Mouse (Mus musculus) heart, embryonic 10.5 days (tissue): ENCODE data around the gene Slc25a19. TPM values are rescaled to one million over a fixed set of nuclear protein-coding genes. Genes with fewer than 3 reads are reported as not detected.

Source experiments
- DNase-seq: peaks from one replicate; pipeline ENCODE4 v3.0.0-alpha.2; 2017; ENCODE audit warnings: low spot score
- H3K27ac ChIP-seq: fragments of 300-500 bp; sonication (generic); 2 replicates; pipeline ENCODE4 v1.5.1; 2016; ENCODE audit warnings: mild to moderate bottlenecking
- H3K27me3 ChIP-seq: fragments of 300-500 bp; sonication (generic); 2 replicates; pipeline ENCODE4 v1.6.1; 2016; ENCODE audit warnings: mild to moderate bottlenecking; ENCODE audit not compliant: poor library complexity, insufficient read depth, severe bottlenecking
- H3K36me3 ChIP-seq: fragments of 300-500 bp; sonication (generic); 2 replicates; pipeline ENCODE4 v1.6.1; 2016; ENCODE audit warnings: mild to moderate bottlenecking, moderate library complexity
- H3K4me1 ChIP-seq: fragments of 300-500 bp; sonication (generic); 2 replicates; pipeline ENCODE4 v1.6.1; 2016; ENCODE audit warnings: mild to moderate bottlenecking
- H3K4me3 ChIP-seq: fragments of 300-500 bp; sonication (generic); 2 replicates; pipeline ENCODE4 v1.5.1; 2016; ENCODE audit warnings: mild to moderate bottlenecking, moderate library complexity
- H3K9me3 ChIP-seq: fragments of 300-500 bp; sonication (generic); 2 replicates; pipeline ENCODE4 v1.6.1; 2016; ENCODE audit warnings: mild to moderate bottlenecking, moderate library complexity
- WGBS: fragments of 180-500 bp; shearing (Covaris S2); methylation state at CpG from one replicate; pipeline ENCODE4 v1.1.7; 2016; 5-methylcytosine and 5-hydroxymethylcytosine counted together
- polyA plus RNA-seq: library from polyadenylated mRNA; unstranded; fragments of >200 nt; fragmentation: Nextera tagmentation; extraction: Ambion mirVana; gene quantifications from 2 replicates; pipeline ENCODE4 v1.2.1, GENCODE M21; 2016

Gene Slc25a19
- polyA plus RNA-seq, 1 experiment from 2014 or later: 33.5 TPM

GRCm38 (mm10) chr11:115626824-115627616 lies 1.1 kb downstream of the Slc25a19 start:
- Histone ChIP-seq H3K9me3 (no peaks in the 10 kb centered on the region), H3K27me3 (no peaks in the 10 kb centered on the region), H3K4me3 (peak overlapping the region; percentile 75), H3K4me1 (no peaks in the 10 kb centered on the region; the same call in 1 of the 2 replicates), H3K36me3 (peaks cover 23% of the 10 kb centered on the region), H3K27ac (peak overlapping the region; percentile 81)
- 50% methylated on average over 11 of the region's 11 CpGs for WGBS
- DNase-seq: no peak

- H3K4me1 ChIP-seq: no peaks in the 10 kb centered on the region; the same call in 1 of the 2 replicates
- peaks cover 33% of the 10 kb centered on the region for H3K36me3 ChIP-seq
- WGBS: 78% methylated on average over 9 of the region's 9 CpGs
- DNase-seq: no peak
- H3K4me3 ChIP-seq: no peak overlapping the region
- H3K9me3 ChIP-seq: no peaks in the 10 kb centered on the region
- no peak overlapping the region for H3K27ac ChIP-seq
- H3K27me3 ChIP-seq: no peaks in the 10 kb centered on the region
Measured at GRCm38 (mm10) chr11:115625877-115626276, 2.2 kb downstream of the Slc25a19 start.

GRCm38 (mm10) chr11:115623487-115624070 lies 4.5 kb downstream of the Slc25a19 start:
- Histone ChIP-seq H3K9me3 (no peaks in the 10 kb centered on the region), H3K27me3 (no peaks in the 10 kb centered on the region), H3K36me3 (peaks cover 56% of the 10 kb centered on the region), H3K27ac (no peak overlapping the region), H3K4me1 (no peaks in the 10 kb centered on the region; the same call in 1 of the 2 replicates), H3K4me3 (no peak overlapping the region)
- no peak for DNase-seq
- 77% methylated on average over 9 of the region's 9 CpGs for WGBS

GRCm38 (mm10) chr11:115619949-115620348 lies 8.1 kb downstream of the Slc25a19 start:
- peaks cover 15% of the 10 kb centered on the region for H3K4me1 ChIP-seq
- 97% methylated on average over 7 of the region's 7 CpGs for WGBS
- no peaks in the 10 kb centered on the region for H3K27me3 ChIP-seq
- H3K9me3 ChIP-seq: no peaks in the 10 kb centered on the region
- no peak for DNase-seq
- H3K4me3 ChIP-seq: no peak overlapping the region
- peaks cover 83% of the 10 kb centered on the region for H3K36me3 ChIP-seq
- H3K27ac ChIP-seq: no peak overlapping the region

GRCm38 (mm10) chr11:115618732-115619516 lies 9.2 kb downstream of the Slc25a19 start:
- WGBS: 87% methylated on average over 16 of the region's 16 CpGs
- Histone ChIP-seq H3K4me1 (peaks cover 22% of the 10 kb centered on the region), H3K27ac (no peak overlapping the region), H3K36me3 (peaks cover 88% of the 10 kb centered on the region), H3K27me3 (no peaks in the 10 kb centered on the region), H3K9me3 (no peaks in the 10 kb centered on the region), H3K4me3 (no peak overlapping the region)
- DNase-seq: no peak

GRCm38 (mm10) chr11:115618001-115618400 lies 10.1 kb downstream of the Slc25a19 start:
- WGBS: 90% methylated on average over 2 of the region's 2 CpGs
- no peak overlapping the region for H3K27ac ChIP-seq
- DNase-seq: no peak
- no peak overlapping the region for H3K4me3 ChIP-seq
- H3K27me3 ChIP-seq: no peaks in the 10 kb centered on the region
- peaks cover 30% of the 10 kb centered on the region for H3K4me1 ChIP-seq
- no peaks in the 10 kb centered on the region for H3K9me3 ChIP-seq
- H3K36me3 ChIP-seq: peaks cover 79% of the 10 kb centered on the region

GRCm38 (mm10) chr11:115616893-115617292 lies 11.2 kb downstream of the Slc25a19 start:
- Histone ChIP-seq H3K4me3 (no peak overlapping the region), H3K27ac (0 out of 2 replicates have a peak overlapping the region, but pooled peaks have one; percentile 17), H3K4me1 (peaks cover 32% of the 10 kb centered on the region), H3K36me3 (peaks cover 68% of the 10 kb centered on the region), H3K27me3 (no peaks in the 10 kb centered on the region), H3K9me3 (no peaks in the 10 kb centered on the region)
- no peak for DNase-seq
- WGBS: 82% methylated on average over 6 of the region's 6 CpGs

- Histone ChIP-seq H3K9me3 (no peaks in the 10 kb centered on the region), H3K36me3 (peaks cover 64% of the 10 kb centered on the region), H3K27ac (no peak overlapping the region), H3K4me1 (peaks cover 37% of the 10 kb centered on the region), H3K27me3 (no peaks in the 10 kb centered on the region), H3K4me3 (no peak overlapping the region)
- DNase-seq: no peak
- 90% methylated on average over 7 of the region's 7 CpGs for WGBS
Measured at GRCm38 (mm10) chr11:115616371-115616770, 11.7 kb downstream of the Slc25a19 start.

- Histone ChIP-seq H3K27ac (no peak overlapping the region), H3K36me3 (peaks cover 59% of the 10 kb centered on the region)
- 87% methylated on average over 6 of the region's 6 CpGs for WGBS
Measured at GRCm38 (mm10) chr11:115615875-115616274, 12.2 kb downstream of the Slc25a19 start.

GRCm38 (mm10) chr11:115615108-115615825 lies 12.8 kb downstream of the Slc25a19 start:
- Histone ChIP-seq H3K27me3 (no peaks in the 10 kb centered on the region), H3K4me1 (peaks cover 38% of the 10 kb centered on the region), H3K27ac (peak overlapping the region; percentile 37; the same call in 1 of the 2 replicates), H3K36me3 (peaks cover 53% of the 10 kb centered on the region), H3K9me3 (no peaks in the 10 kb centered on the region), H3K4me3 (no peak overlapping the region)
- no peak for DNase-seq
- WGBS: 80% methylated on average over 15 of the region's 15 CpGs

More at GRCm38 (mm10) chr11:115615875-115616274, 12.2 kb downstream of the Slc25a19 start:
- H3K27me3 ChIP-seq: no peaks in the 10 kb centered on the region
- no peak overlapping the region for H3K4me3 ChIP-seq
- H3K4me1 ChIP-seq: peaks cover 38% of the 10 kb centered on the region
- DNase-seq: no peak
- no peaks in the 10 kb centered on the region for H3K9me3 ChIP-seq

- DNase-seq: no peak
- Histone ChIP-seq H3K27ac (no peak overlapping the region), H3K4me3 (no peak overlapping the region), H3K27me3 (no peaks in the 10 kb centered on the region), H3K9me3 (no peaks in the 10 kb centered on the region), H3K4me1 (peaks cover 38% of the 10 kb centered on the region), H3K36me3 (peaks cover 50% of the 10 kb centered on the region)
- WGBS: 82% methylated on average over 10 of the region's 10 CpGs
Measured at GRCm38 (mm10) chr11:115614346-115615107, 13.6 kb downstream of the Slc25a19 start.
